Mouse (Mus musculus) midbrain, embryonic 16.5 days (tissue): Measurements from ENCODE around the gene Snx20. TPM values are rescaled to one million over a fixed set of nuclear protein-coding genes. Genes with fewer than 3 reads are reported as not detected.

ENCODE experiments used
- ATAC-seq: fragments of 200-750 bp; cut with Nextera tagmentation; 2 replicates; pipeline ENCODE4 v1.8.0; 2017; ENCODE audit warnings: moderate TSS enrichment
- H3K27ac ChIP-seq: fragments of 300-500 bp; sonication (generic); 2 replicates; pipeline ENCODE4 v1.5.1; 2014; ENCODE audit warnings: mild to moderate bottlenecking, low read length, mixed read lengths
- H3K27me3 ChIP-seq: fragments of 300-500 bp; sonication (generic); 2 replicates; pipeline ENCODE4 v1.6.1; 2014; ENCODE audit warnings: low read depth, low read length, mixed read lengths; ENCODE audit not compliant: control insufficient read depth, insufficient read depth
- H3K36me3 ChIP-seq: fragments of 300-500 bp; sonication (generic); 2 replicates; pipeline ENCODE4 v1.6.1; 2014; ENCODE audit warnings: mild to moderate bottlenecking, low read length, moderate library complexity, mixed read lengths; ENCODE audit not compliant: control insufficient read depth, insufficient read depth
- H3K4me1 ChIP-seq: fragments of 300-500 bp; sonication (generic); 2 replicates; pipeline ENCODE4 v1.6.1; 2014; ENCODE audit warnings: mild to moderate bottlenecking, low read length, mixed read lengths; ENCODE audit not compliant: control insufficient read depth, insufficient read depth
- H3K4me2 ChIP-seq: fragments of 300-500 bp; sonication (generic); 2 replicates; pipeline ENCODE4 v1.6.1; 2014; ENCODE audit warnings: mild to moderate bottlenecking, low read length, mixed read lengths
- H3K4me3 ChIP-seq: fragments of 300-500 bp; sonication (generic); 2 replicates; pipeline ENCODE4 v1.5.1; 2014; ENCODE audit warnings: low read depth, mild to moderate bottlenecking, low read length, moderate library complexity, mixed read lengths
- H3K9ac ChIP-seq: fragments of 300-500 bp; sonication (generic); 2 replicates; pipeline ENCODE4 v1.6.1; 2014; ENCODE audit warnings: low read depth, low read length, mixed read lengths
- H3K9me3 ChIP-seq: fragments of 300-500 bp; sonication (generic); replicated peaks from 2 replicates; pipeline ENCODE4 v1.6.1; 2014; ENCODE audit warnings: mild to moderate bottlenecking, low read length, mixed read lengths; ENCODE audit not compliant: control insufficient read depth, poor library complexity, severe bottlenecking
- WGBS: fragments of 180-500 bp; shearing (Covaris S2); extraction: QIAGEN DNeasy Blood & Tissue Kit; methylation state at CpG from one replicate; pipeline ENCODE4 v1.1.7; 2014; 5-methylcytosine and 5-hydroxymethylcytosine counted together
- polyA plus RNA-seq: library from polyadenylated mRNA; unstranded; fragments of >200 nt; fragmentation: Nextera tagmentation; extraction: Ambion mirVana; gene quantifications from 2 replicates; pipeline ENCODE4 v1.2.1, GENCODE M21; 2015

Snx20 gene
- polyA plus RNA-seq, result 1.3 and 1.5 TPM in 2 replicates

DNA sequence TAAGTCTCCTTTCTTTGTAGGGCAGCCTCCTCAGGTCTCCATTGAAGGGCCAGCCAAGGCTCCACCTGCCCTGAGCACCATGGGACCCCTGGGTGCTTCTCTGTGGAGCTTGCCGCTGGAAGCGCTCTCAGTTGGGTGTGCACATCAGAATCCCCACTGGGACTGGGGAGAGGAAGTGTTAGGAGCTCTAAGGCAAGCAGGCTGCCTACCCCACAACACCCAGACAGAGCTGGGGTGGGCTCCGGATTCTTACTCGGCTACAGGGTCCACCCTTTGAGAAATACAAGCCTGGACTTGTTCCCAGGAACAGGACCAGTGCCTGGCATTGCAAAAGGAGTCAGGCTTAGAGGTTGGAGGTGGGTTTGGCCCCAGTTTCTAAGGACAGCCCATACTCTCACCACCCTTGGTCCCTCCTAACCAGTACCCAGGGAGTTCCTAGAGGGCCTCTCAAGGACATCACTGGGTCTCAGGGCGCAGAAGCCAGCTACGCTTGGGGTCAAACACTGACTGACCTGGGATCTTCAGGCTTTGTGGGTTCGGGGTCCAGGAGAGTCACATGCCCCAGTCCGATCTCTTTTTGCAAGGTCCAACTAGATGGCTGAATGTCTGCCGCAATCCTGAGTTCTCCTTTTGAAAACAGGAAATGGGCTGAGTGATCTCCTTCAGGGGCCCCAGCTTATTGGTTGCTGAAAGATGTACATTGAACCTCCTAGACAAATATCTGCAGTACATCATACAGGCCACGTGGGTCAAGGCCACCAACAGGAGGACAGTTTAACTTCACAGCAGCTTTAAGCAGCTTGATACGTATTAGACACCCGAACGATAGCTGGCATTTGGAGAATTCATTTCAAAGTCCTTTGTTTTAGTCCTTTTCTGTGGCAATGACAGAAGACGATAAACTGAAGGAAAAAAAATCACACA is at the start of gene Snx20:
TSS of gene Snx20 (minus strand) at position 655 of the 924 bp plus-strand sequence.
- no peaks in the 10 kb centered on the region for H3K4me1 ChIP-seq
- 84% methylated on average over 14 of the region's 14 CpGs for WGBS
- no peak within 1 kb of the TSS for H3K27ac ChIP-seq
- no peaks in the 10 kb centered on the region for H3K9me3 ChIP-seq
- no peak within 1 kb of the TSS for H3K4me3 ChIP-seq
- no peaks in the 10 kb centered on the region for H3K27me3 ChIP-seq
- no peaks in the 10 kb centered on the region for H3K36me3 ChIP-seq
- no peak within 1 kb of the TSS for H3K9ac ChIP-seq
- no peak for ATAC-seq
- no peak within 1 kb of the TSS for H3K4me2 ChIP-seq

DNA sequence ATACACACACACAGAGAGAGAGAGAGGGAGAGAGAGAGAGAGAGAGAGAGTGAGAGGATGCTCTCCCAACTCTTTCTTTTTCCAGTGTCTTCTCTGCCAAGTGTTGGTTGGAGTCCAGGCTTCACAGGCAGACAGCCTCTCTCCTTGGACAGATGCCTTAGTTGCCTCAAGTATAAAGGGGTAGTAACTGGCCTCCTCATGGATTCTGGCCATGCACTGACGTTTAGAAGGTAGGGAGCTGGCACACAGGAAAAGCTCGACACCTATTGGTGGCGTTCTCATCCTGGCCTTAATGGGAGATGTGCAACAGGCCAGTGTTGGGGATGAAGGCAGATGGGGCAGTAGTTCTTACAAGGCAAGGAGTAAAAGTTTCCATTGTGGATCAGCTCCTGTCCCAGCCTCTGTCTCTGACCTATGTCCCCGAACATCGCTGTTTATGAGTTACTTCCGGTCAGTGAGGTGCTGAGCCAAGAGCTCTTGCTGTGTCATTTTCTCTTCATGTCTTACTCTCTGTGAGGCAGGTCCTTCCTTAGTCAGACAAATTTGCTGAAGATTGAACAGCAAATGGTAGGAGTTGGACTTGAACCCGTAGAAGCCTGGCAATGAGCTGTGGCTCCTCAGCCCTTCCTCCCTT is 47.8 kb upstream of the Snx20 start:
- Histone ChIP-seq H3K27ac (no peak overlapping the region), H3K4me2 (no peak overlapping the region), H3K27me3 (no peaks in the 10 kb centered on the region), H3K4me3 (no peak overlapping the region), H3K36me3 (no peaks in the 10 kb centered on the region), H3K9ac (no peak overlapping the region), H3K4me1 (no peaks in the 10 kb centered on the region), H3K9me3 (no peaks in the 10 kb centered on the region)
- WGBS, result 89% methylated on average over 7 of the region's 7 CpGs
- no peak for ATAC-seq

DNA sequence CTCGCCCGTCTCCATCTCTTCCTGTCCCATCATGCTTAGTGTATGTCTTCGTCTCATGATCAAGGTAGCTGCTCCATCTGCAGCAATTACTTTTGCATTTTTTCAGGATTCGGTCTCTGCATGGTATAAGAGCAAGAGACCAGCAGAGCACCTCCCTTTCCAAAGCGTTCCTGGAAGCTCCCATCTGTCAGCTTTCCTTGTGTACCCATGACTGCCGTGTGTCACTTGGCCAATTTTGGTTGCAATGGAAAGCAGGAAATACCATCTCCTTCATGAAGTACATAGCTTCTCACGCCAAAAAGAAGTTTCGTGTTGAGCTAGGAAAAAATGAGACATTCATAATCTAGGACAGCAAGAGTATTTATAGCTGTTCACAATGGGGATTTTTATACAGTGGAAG is 45.1 kb upstream of the Snx20 start:
- WGBS, result 87% methylated on average over 8 of the region's 8 CpGs
- H3K4me3 ChIP-seq, result no peak overlapping the region
- no peak overlapping the region for H3K9ac ChIP-seq
- H3K4me2 ChIP-seq, result no peak overlapping the region
- H3K4me1 ChIP-seq, result no peaks in the 10 kb centered on the region; the same call in 1 of the 2 replicates
- no peaks in the 10 kb centered on the region for H3K27me3 ChIP-seq
- no peak for ATAC-seq
- no peaks in the 10 kb centered on the region for H3K36me3 ChIP-seq
- no peaks in the 10 kb centered on the region for H3K9me3 ChIP-seq
- H3K27ac ChIP-seq, result no peak overlapping the region

DNA sequence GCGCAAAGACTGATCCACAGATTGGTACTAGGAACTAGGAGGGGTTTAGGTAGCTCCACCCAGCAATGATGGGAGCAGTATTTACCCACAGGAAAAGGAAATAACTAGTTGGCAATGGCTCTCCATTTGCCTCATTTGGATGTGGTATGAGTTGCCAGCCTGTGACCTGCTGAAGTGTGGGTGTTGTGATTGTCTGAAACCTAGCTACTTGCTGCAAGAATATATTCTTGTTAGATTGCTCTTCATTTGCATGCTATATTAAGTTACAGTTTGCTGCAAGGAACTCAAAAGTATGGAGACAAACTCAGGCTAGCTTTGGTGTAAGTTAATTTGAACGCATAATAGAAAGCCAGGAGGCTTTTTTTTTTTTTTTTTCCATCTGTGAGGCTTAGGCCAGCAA is 44.6 kb upstream of the Snx20 start:
- no peaks in the 10 kb centered on the region for H3K27me3 ChIP-seq
- no peaks in the 10 kb centered on the region for H3K36me3 ChIP-seq
- WGBS, result 97% methylated on average over 2 of the region's 2 CpGs
- H3K4me1 ChIP-seq, result no peaks in the 10 kb centered on the region; the same call in 1 of the 2 replicates
- no peaks in the 10 kb centered on the region for H3K9me3 ChIP-seq
- no peak for ATAC-seq
- H3K9ac ChIP-seq, result no peak overlapping the region
- H3K4me3 ChIP-seq, result no peak overlapping the region
- no peak overlapping the region for H3K4me2 ChIP-seq
- no peak overlapping the region for H3K27ac ChIP-seq

DNA sequence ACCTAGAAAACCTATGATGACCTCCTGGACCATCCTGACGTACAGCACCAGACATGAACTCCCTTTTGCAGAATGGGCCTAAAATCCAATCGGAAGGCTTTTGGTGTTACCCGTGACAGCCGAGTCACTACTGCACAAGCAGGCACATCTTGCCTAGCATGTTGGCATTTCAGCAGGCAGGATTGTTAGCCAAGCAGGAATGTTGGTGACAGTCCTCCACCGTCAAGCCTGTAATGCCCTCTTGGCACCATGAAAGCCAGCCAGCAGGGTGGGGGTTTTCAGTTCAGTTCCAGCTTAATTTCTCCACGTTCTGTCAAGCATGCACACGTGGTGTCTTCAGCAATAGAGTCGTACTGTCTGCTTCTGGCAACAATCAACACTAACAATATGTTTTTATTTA is 41.1 kb upstream of the Snx20 start:
- H3K4me3 ChIP-seq, result no peak overlapping the region
- H3K9me3 ChIP-seq, result no peaks in the 10 kb centered on the region
- H3K4me2 ChIP-seq, result no peak overlapping the region
- no peak for ATAC-seq
- H3K27me3 ChIP-seq, result no peaks in the 10 kb centered on the region
- H3K36me3 ChIP-seq, result no peaks in the 10 kb centered on the region
- 80% methylated on average over 8 of the region's 8 CpGs for WGBS
- H3K27ac ChIP-seq, result no peak overlapping the region
- no peaks in the 10 kb centered on the region; the same call in 1 of the 2 replicates for H3K4me1 ChIP-seq
- H3K9ac ChIP-seq, result no peak overlapping the region

DNA sequence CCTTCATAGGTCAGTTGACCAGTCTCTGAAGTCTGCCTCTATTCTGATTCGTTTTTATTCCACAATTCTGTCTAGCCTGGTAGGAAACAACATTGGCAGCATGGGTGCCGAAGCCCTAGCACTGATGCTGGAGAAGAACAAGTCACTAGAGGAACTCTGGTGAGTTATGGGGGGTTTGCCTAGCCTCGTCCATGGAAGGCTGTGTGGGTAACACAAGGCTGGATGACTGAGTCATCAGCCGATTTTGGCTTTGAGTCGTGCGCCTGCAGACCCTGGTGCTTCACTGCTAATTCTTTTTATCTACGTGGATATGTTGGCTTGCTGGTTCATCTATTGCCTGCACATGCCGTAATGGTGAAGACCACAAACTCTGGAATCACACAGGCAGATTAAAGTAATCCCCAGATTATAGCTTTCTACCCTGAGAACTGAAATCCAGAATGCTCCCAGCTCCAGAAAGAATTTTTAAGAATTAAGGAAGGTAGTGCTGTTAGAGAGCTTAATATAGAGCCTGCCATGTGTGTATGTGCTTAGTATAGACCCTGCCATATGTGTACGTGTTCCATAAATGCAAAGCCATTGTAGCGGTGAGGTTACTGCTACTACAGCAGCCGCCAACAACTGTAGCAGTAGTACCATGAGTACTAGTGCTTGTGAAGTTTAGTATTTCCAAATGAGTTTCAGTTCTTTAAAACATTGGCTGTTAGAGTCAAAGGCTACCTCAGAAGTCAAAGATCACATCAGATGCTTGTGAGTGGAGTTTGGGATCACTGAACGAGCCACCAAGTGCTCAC is 39.6 kb upstream of the Snx20 start:
- H3K4me2 ChIP-seq, result no peak overlapping the region
- no peak overlapping the region for H3K4me3 ChIP-seq
- no peak for ATAC-seq
- H3K9ac ChIP-seq, result no peak overlapping the region
- no peaks in the 10 kb centered on the region; the same call in 1 of the 2 replicates for H3K4me1 ChIP-seq
- 93% methylated on average over 12 of the region's 12 CpGs for WGBS
- H3K36me3 ChIP-seq, result no peaks in the 10 kb centered on the region
- no peak overlapping the region for H3K27ac ChIP-seq
- H3K9me3 ChIP-seq, result no peaks in the 10 kb centered on the region
- no peaks in the 10 kb centered on the region for H3K27me3 ChIP-seq

DNA sequence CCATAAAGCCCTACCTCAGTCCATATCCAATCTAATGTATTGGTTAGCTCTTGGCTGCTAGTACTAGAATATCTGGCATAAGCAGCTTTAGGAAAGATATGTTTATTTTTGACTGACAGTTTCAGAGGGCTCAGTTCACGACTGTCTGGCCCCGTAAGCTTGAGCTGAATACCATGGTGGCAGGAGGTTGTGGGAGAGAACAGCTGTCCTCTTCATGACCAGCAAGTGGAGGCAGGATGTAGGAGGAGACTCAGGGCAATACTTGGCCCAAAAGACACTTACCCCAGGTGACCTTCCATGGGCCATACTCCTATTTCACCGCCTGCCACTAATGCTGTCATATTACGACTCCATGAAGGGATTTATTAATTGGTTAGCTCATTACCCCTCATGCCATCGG is 37.9 kb upstream of the Snx20 start:
- Histone ChIP-seq H3K27ac (no peak overlapping the region), H3K27me3 (no peaks in the 10 kb centered on the region), H3K9ac (no peak overlapping the region), H3K4me1 (peaks cover 5% of the 10 kb centered on the region), H3K9me3 (no peaks in the 10 kb centered on the region), H3K4me2 (no peak overlapping the region), H3K36me3 (no peaks in the 10 kb centered on the region), H3K4me3 (no peak overlapping the region)
- ATAC-seq, result no peak
- 86% methylated on average over 5 of the region's 5 CpGs for WGBS

DNA sequence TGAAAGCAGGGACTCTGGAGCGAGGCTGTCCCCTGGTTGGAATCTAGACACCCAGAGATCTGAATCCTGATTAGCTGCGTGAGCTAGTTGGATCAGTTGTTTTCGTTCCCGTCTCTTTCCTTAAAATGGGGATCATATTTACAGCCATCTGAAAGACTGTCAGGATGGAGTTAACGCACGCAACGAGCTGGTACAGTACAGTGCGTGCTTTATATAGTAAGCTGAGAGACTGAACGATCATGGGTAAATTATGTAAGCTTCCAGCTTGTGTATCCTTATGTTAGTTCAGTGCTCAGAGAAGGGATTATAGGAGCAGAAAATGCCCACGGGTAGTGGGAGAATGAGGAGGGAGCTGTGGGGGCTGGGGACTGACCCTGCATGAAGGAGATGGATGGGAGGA is 35.6 kb upstream of the Snx20 start:
- H3K36me3 ChIP-seq, result no peaks in the 10 kb centered on the region
- 84% methylated on average over 10 of the region's 10 CpGs for WGBS
- no peak overlapping the region for H3K27ac ChIP-seq
- H3K4me3 ChIP-seq, result no peak overlapping the region
- H3K27me3 ChIP-seq, result no peaks in the 10 kb centered on the region
- no peak overlapping the region for H3K4me2 ChIP-seq
- ATAC-seq, result no peak
- H3K4me1 ChIP-seq, result peaks cover 17% of the 10 kb centered on the region
- H3K9ac ChIP-seq, result no peak overlapping the region
- H3K9me3 ChIP-seq, result no peaks in the 10 kb centered on the region
